Mouse (Mus musculus): Measurements from ENCODE around the gene Gm20388.

DNA sequence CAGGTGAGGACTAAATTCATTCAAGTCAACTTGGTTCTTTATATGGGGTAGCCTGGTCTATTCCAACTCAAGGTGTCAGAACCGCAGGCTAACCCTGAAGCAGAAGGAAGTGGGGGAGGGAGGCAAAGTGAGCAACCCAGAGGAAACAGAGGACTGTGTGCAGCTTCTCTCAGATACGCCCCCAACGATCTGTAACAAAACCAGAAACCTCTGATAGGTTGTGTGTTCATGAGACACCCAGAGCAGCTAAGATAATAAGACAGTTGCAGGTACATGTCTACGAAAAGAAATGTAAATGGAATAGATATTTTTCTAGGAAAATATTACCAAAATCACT, 4408.6 kb downstream of the Gm20388 start:
- TF ChIP-seq CTCF (IDR thresholded peaks at IDR 0.05; ENCODE audit: low read depth, low read length) (no peak), POLR2A (IDR thresholded peaks at IDR 0.05; ENCODE audit: insufficient read depth, low read length) (no peak)

Data from ES-Bruce4 (cell line).